Mouse (Mus musculus): ENCODE measurements around the gene Ntm.

DNA sequence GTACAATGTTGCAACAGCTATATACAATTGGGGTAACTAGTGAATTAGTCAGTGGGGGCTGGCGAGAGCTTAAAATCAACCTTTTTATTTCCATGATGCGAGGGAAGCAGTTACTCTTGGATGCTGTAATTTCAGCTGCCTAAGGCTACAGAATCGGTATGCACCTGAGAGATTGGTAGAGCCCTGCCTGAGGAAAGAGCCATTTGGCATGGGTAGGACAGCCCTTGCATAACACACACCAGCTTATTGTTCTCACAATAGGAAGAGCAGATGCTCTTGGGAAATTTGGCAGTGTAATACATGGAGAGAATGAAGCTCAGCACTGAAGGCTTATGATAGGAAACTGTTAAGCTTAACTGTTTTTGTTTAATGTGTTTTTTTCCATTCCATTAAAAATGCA, 621.6 kb downstream of the Ntm start:
- TF ChIP-seq POLR2A (IDR thresholded peaks at IDR 0.05; ENCODE audit: borderline replicate concordance, control insufficient read depth, low read depth, low read length) (no peak), CTCF (IDR thresholded peaks at IDR 0.05; ENCODE audit: control insufficient read depth, insufficient read depth, low read length) (no peak)

All from bone marrow, adult 2 months (tissue).